In the genomic region with DNA sequence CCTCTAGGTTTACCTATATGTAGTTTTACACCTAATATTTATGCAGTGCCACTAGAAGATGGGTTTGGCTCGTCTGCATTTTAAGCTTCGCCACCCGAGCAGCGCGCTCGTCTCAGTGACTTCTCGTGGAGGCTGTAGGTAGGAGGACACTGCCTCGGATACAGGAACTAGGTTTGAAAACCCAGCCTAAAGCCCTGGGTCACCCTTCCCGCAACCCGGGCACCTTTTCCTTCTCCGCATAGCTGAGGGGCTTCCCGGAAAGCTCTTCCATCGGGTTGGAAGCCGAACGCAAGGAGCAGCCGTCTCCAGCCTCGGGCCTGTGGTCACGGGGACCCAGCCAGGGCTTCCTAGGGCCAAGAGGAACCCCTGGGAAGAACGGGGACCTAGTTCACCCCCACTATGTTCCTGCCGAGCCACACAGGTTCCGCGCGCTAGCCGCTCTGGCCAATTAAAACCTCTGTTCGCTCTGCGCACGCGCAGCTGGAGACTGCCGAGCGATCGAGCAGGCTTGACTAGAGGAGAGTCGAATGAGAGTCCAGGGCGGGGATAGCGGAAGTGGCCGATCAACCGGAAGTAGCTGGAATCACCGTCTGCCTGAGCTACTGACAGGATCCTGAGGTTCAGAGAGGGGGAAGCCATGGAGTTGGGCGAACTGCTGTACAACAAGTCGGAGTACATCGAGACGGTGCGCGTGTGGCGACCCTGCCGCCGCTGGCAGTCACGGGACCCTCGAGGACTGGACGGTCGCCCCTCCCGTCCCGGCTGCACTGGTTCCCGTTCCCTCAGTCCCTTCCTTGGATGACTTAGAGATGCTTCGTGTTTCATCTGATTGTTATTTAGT, we compare ENCODE assay signal across 8 mouse cellular contexts. TPM values are rescaled to one million over a fixed set of nuclear protein-coding genes. Genes with fewer than 3 reads are reported as not detected.
DNase-seq lines count a peak whose midpoint lies in the region; ATAC-seq and TF ChIP-seq lines count a peak whose summit lies in the region.

A gene (minus strand): TSS at position 489 of the 841 bp plus-strand sequence.
A gene (plus strand): TSS at position 545 of the 841 bp plus-strand sequence.

- H3K4me3 ChIP-seq in embryonic facial prominence, embryonic 13.5 days = peak within 1 kb of the TSS; percentile 93
- H3K4me3 ChIP-seq in kidney, adult 2 months (ENCODE audit: insufficient read depth, low read depth, low read length) = peak within 1 kb of the TSS; percentile 96
- peak within 1 kb of the TSS; percentile 85 for H3K4me3 ChIP-seq in limb, embryonic 12.5 days (replicated peaks)
- H3K4me3 ChIP-seq in midbrain, embryonic 15.5 days = peak within 1 kb of the TSS; percentile 78
- H3K4me3 ChIP-seq in spleen, adult 2 months (ENCODE audit: extremely low read depth, insufficient read depth, insufficient read length) = peak within 1 kb of the TSS; percentile 98

- H3K27ac ChIP-seq in embryonic facial prominence, embryonic 13.5 days = peak within 1 kb of the TSS; percentile 80
- H3K27ac ChIP-seq in kidney, adult 2 months (ENCODE audit: insufficient read depth, low read depth, low read length) = peak within 1 kb of the TSS; percentile 79
- H3K27ac ChIP-seq in limb, embryonic 12.5 days = peak within 1 kb of the TSS; percentile 62
- H3K27ac ChIP-seq in midbrain, embryonic 15.5 days = peak within 1 kb of the TSS; percentile 58
- peak within 1 kb of the TSS; percentile 83 for H3K27ac ChIP-seq in spleen, adult 2 months (ENCODE audit: insufficient read depth, low read length)

- H3K9ac ChIP-seq in embryonic facial prominence, embryonic 13.5 days = peak within 1 kb of the TSS; percentile 91
- peak within 1 kb of the TSS; percentile 82 for H3K9ac ChIP-seq in limb, embryonic 12.5 days (replicated peaks)
- peak within 1 kb of the TSS; percentile 64 for H3K9ac ChIP-seq in midbrain, embryonic 15.5 days

- peak; percentile 96 for ATAC-seq in embryonic facial prominence, embryonic 13.5 days (ENCODE audit: insufficient number of reproducible peaks, insufficient read depth, low FRiP score, low TSS enrichment, low read depth)
- peak; percentile 96 for ATAC-seq in limb, embryonic 12.5 days (ENCODE audit: insufficient number of reproducible peaks, insufficient read depth, low FRiP score, low TSS enrichment, low read depth)
- peak; percentile 97 for ATAC-seq in midbrain, embryonic 15.5 days (replicated peaks)

- peaks cover 9% of the 10 kb centered on the region for H3K4me1 ChIP-seq in embryonic facial prominence, embryonic 13.5 days
- H3K4me1 ChIP-seq in kidney, adult 2 months (ENCODE audit: control insufficient read depth, insufficient read depth, low read length) = peaks cover 6% of the 10 kb centered on the region; the same call in 1 of the 2 replicates
- peaks cover 8% of the 10 kb centered on the region; the same call in 1 of the 2 replicates for H3K4me1 ChIP-seq in limb, embryonic 12.5 days (replicated peaks)
- H3K4me1 ChIP-seq in midbrain, embryonic 15.5 days = peaks cover 14% of the 10 kb centered on the region
- peaks cover 2% of the 10 kb centered on the region; the same call in 1 of the 2 replicates for H3K4me1 ChIP-seq in spleen, adult 2 months (ENCODE audit: control insufficient read depth, insufficient read depth, insufficient read length)

- no peaks in the 10 kb centered on the region for H3K27me3 ChIP-seq in embryonic facial prominence, embryonic 13.5 days
- H3K27me3 ChIP-seq in kidney, adult 2 months (replicated peaks; ENCODE audit: control insufficient read depth, insufficient read depth, low read length) = no peaks in the 10 kb centered on the region
- no peaks in the 10 kb centered on the region for H3K27me3 ChIP-seq in limb, embryonic 12.5 days
- no peaks in the 10 kb centered on the region for H3K27me3 ChIP-seq in midbrain, embryonic 15.5 days (replicated peaks)
- H3K27me3 ChIP-seq in spleen, adult 2 months (ENCODE audit: control insufficient read depth, insufficient read depth, low read length) = no peaks in the 10 kb centered on the region

- WGBS in embryonic facial prominence, embryonic 13.5 days = under 1% methylated on average over 54 of the region's 54 CpGs
- under 1% methylated on average over 54 of the region's 54 CpGs for WGBS in kidney, adult 2 months
- WGBS in limb, embryonic 12.5 days = under 1% methylated on average over 54 of the region's 54 CpGs
- WGBS in midbrain, embryonic 15.5 days = under 1% methylated on average over 54 of the region's 54 CpGs
- WGBS in spleen, adult 2 months = under 1% methylated on average over 54 of the region's 54 CpGs

- no peaks in the 10 kb centered on the region for H3K9me3 ChIP-seq in embryonic facial prominence, embryonic 13.5 days
- no peaks in the 10 kb centered on the region for H3K9me3 ChIP-seq in limb, embryonic 12.5 days
- no peaks in the 10 kb centered on the region for H3K9me3 ChIP-seq in midbrain, embryonic 15.5 days

- peaks cover 42% of the 10 kb centered on the region for H3K36me3 ChIP-seq in embryonic facial prominence, embryonic 13.5 days
- no peaks in the 10 kb centered on the region; the same call in 1 of the 2 replicates for H3K36me3 ChIP-seq in kidney, adult 2 months (ENCODE audit: control insufficient read depth, insufficient read depth, low read length)
- peaks cover 49% of the 10 kb centered on the region for H3K36me3 ChIP-seq in limb, embryonic 12.5 days
- H3K36me3 ChIP-seq in midbrain, embryonic 15.5 days (replicated peaks) = peaks cover 19% of the 10 kb centered on the region; the same call in 1 of the 2 replicates
- H3K36me3 ChIP-seq in spleen, adult 2 months (ENCODE audit: control insufficient read depth, insufficient read depth, low read length) = peaks cover 15% of the 10 kb centered on the region

- DNase-seq in 3134 (ENCODE audit: extremely low read depth, insufficient read length, low spot score) = peak; percentile 92
- DNase-seq in adrenal gland, postnatal 36 days = peak; percentile 97 to 99
- peak; percentile 98 to 100 for DNase-seq in heart, adult 18-20 months
- DNase-seq in kidney, adult 2 months = peak; percentile 99
- DNase-seq in spleen, adult 2 months (ENCODE audit: low read depth in 1 of 2, low spot score in 2 of 2) = peak; percentile 93 to 98

- peak within 1 kb of the TSS; percentile 81 for H3K4me2 ChIP-seq in embryonic facial prominence, embryonic 13.5 days
- peak within 1 kb of the TSS; percentile 81 for H3K4me2 ChIP-seq in limb, embryonic 12.5 days
- H3K4me2 ChIP-seq in midbrain, embryonic 15.5 days = peak within 1 kb of the TSS; percentile 79

- no peak for TF ChIP-seq CTCF in kidney, adult 2 months (conservative IDR thresholded peaks at IDR 0.05; ENCODE audit: insufficient read depth, insufficient read length, low read depth, low read length)
- no peak for TF ChIP-seq CTCF in spleen, adult 2 months (IDR thresholded peaks at IDR 0.05; ENCODE audit: extremely low read depth, insufficient read depth, insufficient read length, insufficient replicate concordance)

- TF ChIP-seq POLR2A in kidney, adult 2 months (IDR thresholded peaks at IDR 0.05; ENCODE audit: low read depth, low read length) = peak; percentile 68
- peak; percentile 68; the same call in 1 of the 2 replicates for TF ChIP-seq POLR2A in spleen, adult 2 months (IDR thresholded peaks at IDR 0.05; ENCODE audit: low read depth, low read length)

RNA-seq across cellular contexts. Expression of the first gene that starts in this region (rescaled TPM):
- total RNA-seq in adrenal gland, postnatal 36 days (2021) = 1 to 10 TPM; 1.6 to 1.9 TPM
- polyA plus RNA-seq in embryonic facial prominence, embryonic 13.5 days (2015; fragmentation: Nextera tagmentation; extraction: Ambion mirVana) = 14.7 and 16.2 TPM in 2 replicates
- under 1 TPM; 0.92 to 0.95 TPM for total RNA-seq in heart, adult 18-20 months (2021)
- 0.59 and 0.98 TPM in 2 replicates for polyA plus RNA-seq in kidney, adult 2 months (2012; rRNA removed)
- polyA plus RNA-seq in limb, embryonic 12.5 days (2016; fragmentation: Nextera tagmentation; extraction: Ambion mirVana) = 21.8 and 22.7 TPM in 2 replicates
- 4.9 and 5.0 TPM in 2 replicates for polyA plus RNA-seq in midbrain, embryonic 15.5 days (2015; fragmentation: Nextera tagmentation; extraction: Ambion mirVana)
- 2.5 and 2.7 TPM in 2 replicates for polyA plus RNA-seq in spleen, adult 2 months (2012; rRNA removed)

RNA-seq across cellular contexts. Expression of the second gene that starts in this region (rescaled TPM):
- 10 to 100 TPM; 60.6 to 66.2 TPM for total RNA-seq in adrenal gland, postnatal 36 days (2021)
- polyA plus RNA-seq in embryonic facial prominence, embryonic 13.5 days (2015; fragmentation: Nextera tagmentation; extraction: Ambion mirVana) = 128 and 129 TPM in 2 replicates
- total RNA-seq in heart, adult 18-20 months (2021) = 10 to 100 TPM; 26.4 to 28.3 TPM
- polyA plus RNA-seq in kidney, adult 2 months (2012; rRNA removed) = 74.9 and 77.1 TPM in 2 replicates
- 108 and 114 TPM in 2 replicates for polyA plus RNA-seq in limb, embryonic 12.5 days (2016; fragmentation: Nextera tagmentation; extraction: Ambion mirVana)
- polyA plus RNA-seq in midbrain, embryonic 15.5 days (2015; fragmentation: Nextera tagmentation; extraction: Ambion mirVana) = 166 and 173 TPM in 2 replicates
- polyA plus RNA-seq in spleen, adult 2 months (2012; rRNA removed) = 54.9 and 62.0 TPM in 2 replicates

Comparison
In these comparisons a context has a peak if more than half of its experiments do, and no peak if none do; other contexts are left out.
1. Peak in every context shown above with its lines: DNase-seq, ATAC-seq, H3K4me3 ChIP-seq and H3K27ac ChIP-seq.